Mouse (Mus musculus) lung, postnatal 0 days (tissue): Measurements from ENCODE around the gene Jmjd8.

Experiments used
- CTCF ChIP-seq: IDR thresholded peaks from 2 replicates; pipeline ENCODE4 v1.5.1; 2016; ENCODE audit warnings: antibody characterized with exemption, mild to moderate bottlenecking
- EP300 ChIP-seq: IDR thresholded peaks from 2 replicates; pipeline ENCODE4 v1.6.1; 2016; ENCODE audit warnings: antibody characterized with exemption, mild to moderate bottlenecking, control low read depth

DNA sequence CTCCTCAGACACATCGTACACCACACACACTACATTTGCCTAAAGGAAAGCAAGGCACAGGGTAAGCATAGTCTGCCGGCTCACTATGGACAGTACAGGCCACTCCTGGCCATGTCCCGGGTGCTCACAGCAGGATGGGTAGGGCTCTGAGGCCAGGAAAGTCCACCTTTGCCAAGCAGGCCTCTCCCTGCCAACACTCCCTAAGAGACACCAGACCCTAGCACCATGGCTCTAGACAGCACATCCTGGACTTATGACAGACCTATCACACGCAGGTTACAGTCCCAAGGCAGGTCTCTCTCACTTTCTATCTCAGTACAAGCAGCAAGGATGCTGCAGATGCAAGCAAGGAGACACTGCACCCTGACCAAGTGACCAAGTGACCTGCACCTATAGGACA lies 14.5 kb downstream of the Jmjd8 start:
- TF ChIP-seq CTCF (no peak), EP300 (no peak)
